Mouse (Mus musculus) kidney, adult 9 months (tissue): ENCODE results near the gene Myh14.

Experiments used
- DNase-seq: peaks from one replicate; pipeline ENCODE4 v3.0.0; 2022

The Myh14 gene

DNA sequence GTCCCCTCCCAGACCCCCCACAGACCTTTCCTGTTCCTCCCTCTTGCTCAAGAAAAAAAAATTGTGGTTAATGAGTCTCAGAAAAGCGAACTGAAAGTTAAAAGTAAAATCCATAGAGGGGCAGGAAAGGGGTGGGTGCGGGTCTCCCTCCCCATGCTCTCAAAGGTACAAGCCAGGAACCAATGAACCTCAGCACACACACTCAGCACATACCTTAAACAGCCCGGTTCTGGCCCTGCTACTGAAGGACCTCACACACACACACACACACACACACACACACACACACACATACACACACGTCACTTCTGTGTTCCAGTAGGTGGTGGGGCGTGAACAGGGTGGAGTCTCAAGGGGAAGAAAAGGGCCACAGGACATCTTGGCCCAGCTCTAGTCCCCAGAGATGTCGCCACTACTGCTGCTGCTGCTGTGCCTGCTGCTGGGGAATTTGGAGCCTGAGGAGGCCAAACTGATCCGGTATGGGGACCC lies 98.4 kb downstream of the Myh14 start, which contains the start of gene Napsa:
TSS of gene Napsa (plus strand) at position 168 of the 489 bp plus-strand sequence.
- peak; percentile 79 for DNase-seq

GRCm38 (mm10) chr7:44571811-44572210 lies 98.8 kb downstream of the Myh14 start:
- peak; percentile 73 for DNase-seq

- DNase-seq: no peak
Observed at GRCm38 (mm10) chr7:44570989-44571388, 99.7 kb downstream of the Myh14 start.

DNA sequence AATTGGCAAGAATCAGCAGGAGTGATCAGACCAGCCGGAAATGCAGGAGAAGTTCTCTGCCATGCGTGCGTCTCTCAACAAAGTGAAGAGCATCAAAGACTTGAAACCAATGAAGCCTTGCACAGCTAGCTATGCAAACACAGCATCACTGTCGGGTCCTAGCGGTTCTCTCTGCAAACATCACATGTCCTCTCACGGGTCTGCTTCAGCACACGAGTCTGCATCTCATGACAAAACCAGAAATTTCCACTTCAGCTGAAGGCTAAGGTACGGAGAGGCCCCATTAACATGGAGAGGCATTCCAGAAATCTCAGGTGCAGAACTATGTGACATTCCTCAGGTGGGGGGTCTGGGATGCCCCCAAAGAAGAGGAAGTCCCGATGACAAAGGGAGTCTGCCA lies 101.8 kb downstream of the Myh14 start:
- no peak for DNase-seq

- no peak for DNase-seq
Observed at GRCm38 (mm10) chr7:44565414-44565813, 105.2 kb downstream of the Myh14 start.

DNA sequence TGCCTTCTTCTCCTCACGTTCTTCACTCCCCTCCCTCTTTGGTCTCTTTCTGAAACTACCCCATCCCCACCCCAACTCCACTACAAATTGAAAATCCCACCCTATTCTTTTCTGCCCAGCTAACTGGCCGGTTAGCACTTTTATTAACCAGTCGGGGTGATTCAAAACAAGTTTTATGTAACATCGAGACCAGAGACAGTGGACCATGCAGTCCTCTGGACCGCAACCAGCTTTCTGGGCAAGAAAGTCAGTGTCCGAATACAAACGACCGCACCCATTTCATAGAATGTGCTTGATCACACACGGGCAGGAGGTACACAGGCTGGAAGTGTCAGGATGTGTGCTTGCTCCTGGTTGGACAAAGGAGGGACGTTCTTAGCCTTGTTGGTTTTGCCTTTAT lies 106.2 kb downstream of the Myh14 start:
- peak; percentile 83 for DNase-seq

- DNase-seq: no peak
Observed at GRCm38 (mm10) chr7:44563284-44563683, 107.4 kb downstream of the Myh14 start.

GRCm38 (mm10) chr7:44560435-44561400 lies 109.9 kb downstream of the Myh14 start:
- DNase-seq: peak; percentile 87

- no peak for DNase-seq
Observed at GRCm38 (mm10) chr7:44557629-44558028, 113.0 kb downstream of the Myh14 start.
